Mouse (Mus musculus): ENCODE measurements around the gene Sult4a1. TPM values are rescaled to one million over a fixed set of nuclear protein-coding genes. Genes with fewer than 3 reads are reported as not detected.

The Sult4a1 gene
- polyA plus RNA-seq, 2 experiments: 0.06 TPM; not detected in 1

GRCm38 (mm10) chr15:84070116-84070676 lies 35.4 kb downstream of the Sult4a1 start:
- DNase-seq (ENCODE audit: low read depth in 3 of 3, low spot score in 3 of 3): no peak
- no peak overlapping the region for H3K4me2 ChIP-seq (ENCODE audit: low read depth)
- H3K4me1 ChIP-seq (replicated peaks; ENCODE audit: control insufficient read depth in 2 of 2, insufficient read depth in 2 of 2, low read length in 1 of 2): no peaks in the 10 kb centered on the region
- WGBS (ENCODE audit: insufficient replicate concordance): 3% methylated on average over 13 of the region's 13 CpGs
- no peak for ATAC-seq (ENCODE audit: insufficient read depth)
- H3K9me3 ChIP-seq (ENCODE audit: control insufficient read depth, low read length): no peaks in the 10 kb centered on the region
- no peak overlapping the region for H3K9ac ChIP-seq (replicated peaks)
- no peaks in the 10 kb centered on the region for H3K36me3 ChIP-seq (replicated peaks; ENCODE audit: control insufficient read depth, insufficient read depth, low read depth)
- H3K27me3 ChIP-seq (ENCODE audit: control insufficient read depth, insufficient read depth, low read length): peaks cover 10% of the 10 kb centered on the region
- H3K27ac ChIP-seq: no peak overlapping the region
- no peak for TF ChIP-seq CTCF (IDR thresholded peaks at IDR 0.05; ENCODE audit: low read depth)
- no peak for TF ChIP-seq EP300 (IDR thresholded peaks at IDR 0.05; ENCODE audit: low read depth)
- H3K4me3 ChIP-seq (ENCODE audit: insufficient read depth in 1 of 2, low read depth in 2 of 2, low read length in 2 of 2): no peak overlapping the region

- Histone ChIP-seq H3K4me1 (replicated peaks; ENCODE audit: control insufficient read depth in 2 of 2, insufficient read depth in 2 of 2, low read length in 1 of 2) (no peaks in the 10 kb centered on the region), H3K27me3 (ENCODE audit: control insufficient read depth, insufficient read depth, low read length) (peaks cover 15% of the 10 kb centered on the region), H3K4me3 (ENCODE audit: insufficient read depth in 1 of 2, low read depth in 2 of 2, low read length in 2 of 2) (no peak overlapping the region), H3K9ac (replicated peaks) (no peak overlapping the region), H3K36me3 (replicated peaks; ENCODE audit: control insufficient read depth, insufficient read depth, low read depth) (no peaks in the 10 kb centered on the region), H3K27ac (no peak overlapping the region), H3K9me3 (ENCODE audit: control insufficient read depth, low read length) (no peaks in the 10 kb centered on the region), H3K4me2 (ENCODE audit: low read depth) (no peak overlapping the region)
- WGBS (ENCODE audit: insufficient replicate concordance): 9% methylated on average over 16 of the region's 16 CpGs
- no peak for ATAC-seq (ENCODE audit: insufficient read depth)
- DNase-seq (ENCODE audit: low read depth in 3 of 3, low spot score in 3 of 3): no peak
- no peak for TF ChIP-seq CTCF (IDR thresholded peaks at IDR 0.05; ENCODE audit: low read depth)
- no peak for TF ChIP-seq EP300 (IDR thresholded peaks at IDR 0.05; ENCODE audit: low read depth)
Observed at GRCm38 (mm10) chr15:84069455-84070050, 36.0 kb downstream of the Sult4a1 start.

GRCm38 (mm10) chr15:84065701-84066100 lies 39.9 kb downstream of the Sult4a1 start:
- H3K9ac ChIP-seq (replicated peaks): no peak overlapping the region
- TF ChIP-seq CTCF (IDR thresholded peaks at IDR 0.05; ENCODE audit: low read depth): peak; percentile 50
- TF ChIP-seq EP300 (IDR thresholded peaks at IDR 0.05; ENCODE audit: low read depth): no peak
- no peaks in the 10 kb centered on the region for H3K36me3 ChIP-seq (replicated peaks; ENCODE audit: control insufficient read depth, insufficient read depth, low read depth)
- ATAC-seq (ENCODE audit: insufficient read depth): no peak
- H3K27ac ChIP-seq: no peak overlapping the region
- H3K4me3 ChIP-seq (ENCODE audit: insufficient read depth in 1 of 2, low read depth in 2 of 2, low read length in 2 of 2): no peak overlapping the region
- no peak overlapping the region for H3K4me2 ChIP-seq (ENCODE audit: low read depth)
- no peaks in the 10 kb centered on the region for H3K9me3 ChIP-seq (ENCODE audit: control insufficient read depth, low read length)
- no peaks in the 10 kb centered on the region for H3K4me1 ChIP-seq (replicated peaks; ENCODE audit: control insufficient read depth in 2 of 2, insufficient read depth in 2 of 2, low read length in 1 of 2)
- 55% methylated on average over 4 of the region's 4 CpGs for WGBS (ENCODE audit: insufficient replicate concordance)
- no peak for DNase-seq (ENCODE audit: low read depth in 3 of 3, low spot score in 3 of 3)
- H3K27me3 ChIP-seq (ENCODE audit: control insufficient read depth, insufficient read depth, low read length): peaks cover 15% of the 10 kb centered on the region

- WGBS (ENCODE audit: insufficient replicate concordance): 5% methylated on average over 29 of the region's 29 CpGs
- Histone ChIP-seq H3K36me3 (replicated peaks; ENCODE audit: control insufficient read depth, insufficient read depth, low read depth) (no peaks in the 10 kb centered on the region), H3K4me1 (replicated peaks; ENCODE audit: control insufficient read depth in 2 of 2, insufficient read depth in 2 of 2, low read length in 1 of 2) (no peaks in the 10 kb centered on the region), H3K9ac (replicated peaks) (no peak within 1 kb of the TSS), H3K27me3 (ENCODE audit: control insufficient read depth, insufficient read depth, low read length) (peaks cover 10% of the 10 kb centered on the region), H3K4me2 (ENCODE audit: low read depth) (no peak within 1 kb of the TSS), H3K27ac (no peak within 1 kb of the TSS), H3K4me3 (ENCODE audit: insufficient read depth in 1 of 2, low read depth in 2 of 2, low read length in 2 of 2) (no peak within 1 kb of the TSS), H3K9me3 (ENCODE audit: control insufficient read depth, low read length) (no peaks in the 10 kb centered on the region)
- no peak for ATAC-seq (ENCODE audit: insufficient read depth)
- TF ChIP-seq EP300 (IDR thresholded peaks at IDR 0.05; ENCODE audit: low read depth) (no peak), CTCF (IDR thresholded peaks at IDR 0.05; ENCODE audit: low read depth) (no peak)
- DNase-seq (ENCODE audit: low read depth in 3 of 3, low spot score in 3 of 3): no peak
Observed at GRCm38 (mm10) chr15:84065140-84065539, 40.4 kb downstream of the Sult4a1 start, which contains the start of gene Efcab6. Gene Efcab6, minus strand, starts transcription at chr15:84065379.

GRCm38 (mm10) chr15:84058841-84059240 lies 46.7 kb downstream of the Sult4a1 start:
- Histone ChIP-seq H3K4me1 (replicated peaks; ENCODE audit: control insufficient read depth in 2 of 2, insufficient read depth in 2 of 2, low read length in 1 of 2) (no peaks in the 10 kb centered on the region), H3K9ac (replicated peaks) (no peak overlapping the region), H3K4me2 (ENCODE audit: low read depth) (no peak overlapping the region), H3K4me3 (ENCODE audit: insufficient read depth in 1 of 2, low read depth in 2 of 2, low read length in 2 of 2) (no peak overlapping the region), H3K9me3 (ENCODE audit: control insufficient read depth, low read length) (no peaks in the 10 kb centered on the region), H3K27ac (no peak overlapping the region), H3K36me3 (replicated peaks; ENCODE audit: control insufficient read depth, insufficient read depth, low read depth) (no peaks in the 10 kb centered on the region), H3K27me3 (ENCODE audit: control insufficient read depth, insufficient read depth, low read length) (no peaks in the 10 kb centered on the region)
- WGBS (ENCODE audit: insufficient replicate concordance): 51% methylated on average over 6 of the region's 6 CpGs
- TF ChIP-seq CTCF (IDR thresholded peaks at IDR 0.05; ENCODE audit: low read depth) (no peak), EP300 (IDR thresholded peaks at IDR 0.05; ENCODE audit: low read depth) (no peak)
- DNase-seq (ENCODE audit: low read depth in 3 of 3, low spot score in 3 of 3): no peak
- ATAC-seq (ENCODE audit: insufficient read depth): no peak
